Mouse (Mus musculus): ENCODE results near the gene Cdh23.

Cdh23 gene

DNA sequence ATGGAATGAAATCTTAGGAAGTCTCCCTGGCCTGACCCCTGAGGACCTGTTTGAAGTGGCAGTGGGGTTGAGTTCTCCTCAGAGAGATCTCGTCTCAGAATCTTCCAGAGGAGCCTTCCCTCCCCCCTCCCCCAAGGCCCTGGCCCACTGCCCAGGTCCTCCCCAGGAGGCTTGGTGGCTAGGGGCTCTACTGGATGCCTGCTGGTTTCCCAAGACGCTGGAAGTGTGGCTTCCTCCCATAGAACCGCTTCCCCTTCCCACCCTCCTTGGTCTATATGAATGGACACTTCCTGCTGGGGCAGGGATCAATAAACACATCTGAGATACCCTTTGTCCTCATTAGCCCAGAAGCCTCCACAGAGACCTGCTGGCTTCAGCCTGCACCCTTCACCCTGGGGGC, 345.0 kb downstream of the Cdh23 start:
- in situ Hi-C loops (cut with MboI, MseI), result loop anchor here in 1 of 2 experiments (25.0 kb wide), 1 partner anchor 764 kb away; no protein-coding TSS in a partner anchor

DNA sequence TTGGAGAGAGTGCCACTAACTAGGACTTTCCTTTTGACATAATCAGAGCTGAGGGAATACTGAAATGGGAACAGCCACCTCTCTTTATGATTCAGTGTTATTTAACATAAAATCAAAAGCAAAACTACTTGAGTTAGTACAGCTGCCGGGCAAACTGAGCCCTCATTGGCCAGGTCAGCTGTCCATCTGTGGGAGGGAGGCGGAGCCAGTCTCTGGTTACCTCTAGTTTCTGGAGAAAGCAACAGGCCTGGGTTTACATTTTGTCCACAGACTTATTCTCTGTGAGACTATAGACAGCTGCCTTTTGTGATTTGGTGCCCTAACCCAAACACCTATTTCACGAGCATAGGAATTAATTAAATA, 345.5 kb downstream of the Cdh23 start:
- in situ Hi-C loops (cut with MboI, MseI), result loop anchor here in 1 of 2 experiments (25.0 kb wide), 1 partner anchor 763 kb away; no protein-coding TSS in a partner anchor

DNA sequence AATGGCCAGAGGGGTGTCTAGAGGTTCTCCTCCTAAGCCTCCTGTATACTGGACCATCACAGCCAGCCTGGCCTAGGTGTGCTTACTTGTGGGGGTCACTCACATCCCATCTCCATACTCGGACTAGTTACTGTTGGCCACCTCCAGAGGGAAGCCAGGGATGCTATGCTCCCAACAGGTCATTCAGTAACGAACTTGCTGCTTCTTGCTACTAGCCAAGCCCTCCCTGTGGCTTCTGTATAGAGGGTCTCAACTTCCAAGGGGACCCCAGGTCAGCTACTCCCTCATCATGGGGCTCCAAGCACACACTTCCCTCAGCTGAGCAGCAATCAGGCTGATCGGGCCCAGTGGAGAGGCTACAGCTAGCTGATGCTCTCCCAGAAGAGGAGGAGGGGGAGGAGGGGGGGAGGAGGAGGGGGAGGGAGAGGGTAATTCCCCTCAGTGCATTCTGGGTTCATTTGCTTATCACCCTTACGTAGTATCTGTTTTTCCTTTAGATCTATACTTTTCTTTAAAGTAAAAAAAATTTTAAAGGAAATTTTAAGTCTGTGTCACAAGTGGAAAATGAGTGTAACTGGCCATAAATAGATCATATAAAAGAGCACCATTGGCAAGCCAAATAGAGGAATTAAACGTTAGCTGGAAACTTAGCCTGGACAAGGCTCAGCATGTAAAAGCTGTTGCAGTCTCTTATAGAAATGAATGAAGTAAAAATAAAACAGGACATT, 346.0 kb downstream of the Cdh23 start:
- in situ Hi-C loops (cut with MboI, MseI), result loop anchor here in 1 of 2 experiments (25.0 kb wide), 1 partner anchor 763 kb away; no protein-coding TSS in a partner anchor

DNA sequence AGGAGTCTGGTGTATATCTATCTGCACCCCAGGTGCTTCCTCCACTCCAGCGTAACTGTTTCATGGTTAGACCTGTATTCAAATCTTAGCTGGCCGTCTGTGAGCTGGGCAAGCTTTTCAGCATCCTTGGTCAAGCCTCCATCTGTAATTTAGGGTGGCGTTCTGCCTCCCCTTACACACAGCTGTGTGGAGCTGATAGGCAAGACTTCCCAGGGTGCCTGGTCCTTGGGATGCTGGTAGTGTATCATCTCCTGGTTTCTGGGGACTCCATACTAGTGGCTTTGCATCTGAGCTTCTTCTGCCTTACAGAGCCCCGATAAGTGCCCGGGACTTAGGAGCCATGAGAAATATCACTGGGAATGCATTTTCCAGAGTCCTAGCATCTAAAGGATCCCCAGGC, 346.6 kb downstream of the Cdh23 start:
- in situ Hi-C loops (cut with MboI, MseI), result loop anchor here in 1 of 2 experiments (5.0 to 25.0 kb wide), 3 partner anchors 33 to 1905 kb away; partner anchors contain the start of gene Tacr2

DNA sequence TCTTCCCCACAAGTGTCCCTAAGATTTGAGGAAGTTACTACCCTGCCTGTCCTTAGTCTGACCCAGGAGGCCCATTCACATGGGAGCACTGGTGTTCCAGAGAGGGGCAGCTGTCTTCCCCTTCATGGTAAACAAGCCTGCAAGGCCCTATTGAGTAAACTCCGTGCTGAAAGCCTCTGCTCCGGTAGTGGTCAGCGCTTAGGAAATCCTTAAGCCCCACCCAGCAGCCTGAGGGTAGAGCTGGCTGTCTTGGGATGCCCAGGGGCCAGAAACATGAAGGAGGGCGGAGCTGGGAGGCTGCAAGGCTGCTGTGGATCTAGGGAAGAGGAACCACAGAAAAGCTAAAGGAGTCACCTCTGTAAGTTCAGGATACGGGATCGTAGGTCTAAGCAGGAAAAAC, 347.2 kb downstream of the Cdh23 start:
- in situ Hi-C loops (cut with MboI, MseI), result loop anchor here in 1 of 2 experiments (5.0 to 10.0 kb wide), 2 partner anchors 33 to 1906 kb away; partner anchors contain the start of gene Tacr2

DNA sequence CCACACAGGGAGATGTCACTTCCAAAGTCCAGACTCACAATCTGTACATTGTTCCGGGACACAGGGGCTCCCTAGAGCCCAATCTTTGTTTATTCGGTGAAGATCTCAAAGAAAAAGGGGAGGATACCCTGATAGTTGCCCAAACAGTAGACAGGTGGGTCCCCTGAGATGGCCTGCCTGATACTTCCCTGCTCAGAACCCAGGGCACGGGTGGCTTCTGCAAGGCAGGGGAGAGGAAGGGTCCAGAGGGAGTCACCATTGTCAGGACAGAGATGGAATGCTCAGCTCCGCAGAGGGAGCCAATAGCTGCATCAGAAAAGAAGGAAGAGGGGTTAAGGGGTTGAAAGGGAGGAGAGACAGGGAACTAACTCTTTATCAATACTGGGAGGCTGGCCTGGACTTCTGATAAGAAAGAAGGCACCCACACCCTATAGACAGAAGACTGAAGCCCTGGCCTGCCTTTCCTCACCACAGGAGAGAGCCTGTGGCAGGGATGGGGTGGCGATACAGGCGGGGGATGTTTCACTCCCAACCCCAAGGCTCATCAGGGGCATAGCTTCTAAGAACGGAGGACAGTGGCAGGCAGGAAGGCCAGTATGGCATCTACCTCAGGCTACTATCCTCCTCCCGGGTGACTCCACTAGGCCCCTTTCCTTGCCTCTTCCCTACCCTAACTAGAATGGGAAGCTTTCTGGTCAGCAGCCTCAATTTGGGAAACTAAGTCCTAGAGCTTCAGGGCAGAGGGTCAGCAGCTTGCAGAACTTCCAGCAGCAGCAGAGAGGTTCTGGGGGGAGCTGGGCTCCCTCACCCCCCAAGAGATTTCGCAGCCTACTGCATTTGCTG, 348.3 kb downstream of the Cdh23 start:
- in situ Hi-C loops (cut with MboI, MseI), result loop anchor here in 1 of 2 experiments (5.0 to 10.0 kb wide), 2 partner anchors 34 to 1907 kb away; partner anchors contain the start of gene Tacr2

DNA sequence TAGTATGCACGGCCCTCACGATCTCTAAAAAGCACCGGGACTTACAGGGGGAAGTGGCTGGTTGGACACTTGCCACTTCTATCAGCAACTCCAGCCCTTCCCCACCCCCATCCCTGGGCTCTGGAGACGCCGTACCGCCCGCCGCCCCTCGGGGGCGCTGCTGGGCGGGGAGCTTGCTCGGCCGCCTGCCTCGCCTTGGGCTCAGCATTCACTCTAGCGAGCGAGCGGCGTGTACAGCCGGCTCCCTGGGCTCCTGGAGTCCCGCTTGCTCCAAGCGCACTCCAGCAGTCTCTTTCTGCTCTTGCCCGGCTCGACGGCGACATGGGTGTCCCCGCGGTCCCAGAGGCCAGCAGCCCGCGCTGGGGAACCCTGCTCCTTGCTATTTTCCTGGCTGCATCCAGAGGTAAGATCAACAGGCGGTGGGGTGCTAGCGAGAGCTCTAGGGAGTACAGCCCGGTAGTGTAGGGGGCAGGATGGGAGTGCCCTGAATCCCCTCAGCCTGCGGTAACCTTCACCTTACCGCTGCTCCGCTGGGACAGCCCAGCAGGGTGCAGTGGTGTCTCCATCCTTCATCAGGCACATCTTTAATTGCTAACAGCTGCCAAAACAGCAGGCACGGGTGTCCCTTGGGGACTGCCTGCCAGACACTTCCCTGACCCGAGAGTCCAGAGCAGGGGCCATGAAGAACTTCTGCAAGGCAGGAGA, 349.4 kb downstream of the Cdh23 start, which contains the start of gene Vsir:
Gene Vsir, plus strand, starts transcription at position 151 of the 705 bp plus-strand sequence.
- in situ Hi-C loops (cut with MboI, MseI), result loop anchor here in 1 of 2 experiments (5.0 to 10.0 kb wide), 2 partner anchors 35 to 1908 kb away; partner anchors contain the start of gene Tacr2

DNA sequence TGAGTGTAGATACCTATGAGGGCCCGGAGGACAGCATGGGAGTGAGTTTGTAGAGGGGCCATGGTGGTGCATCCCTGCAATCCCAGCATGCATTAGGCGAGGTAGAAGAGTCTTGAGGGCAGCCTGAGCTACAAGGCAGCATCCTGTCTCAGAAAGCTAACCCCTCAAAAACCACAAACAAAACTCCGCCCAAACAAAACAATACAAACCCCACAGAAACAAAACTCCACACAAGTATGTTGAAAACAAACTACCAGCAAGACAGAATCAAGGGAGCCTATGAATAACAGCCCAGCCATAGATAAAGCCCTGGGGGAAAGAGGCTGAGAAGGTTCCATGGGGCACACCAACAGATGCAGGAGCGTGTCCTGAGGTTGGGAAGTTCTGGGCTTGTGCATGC, 350.2 kb downstream of the Cdh23 start:
- in situ Hi-C loops (cut with MboI, MseI), result loop anchor here in 1 of 2 experiments (5.0 to 10.0 kb wide), 2 partner anchors 36 to 1909 kb away; partner anchors contain the start of gene Tacr2

DNA sequence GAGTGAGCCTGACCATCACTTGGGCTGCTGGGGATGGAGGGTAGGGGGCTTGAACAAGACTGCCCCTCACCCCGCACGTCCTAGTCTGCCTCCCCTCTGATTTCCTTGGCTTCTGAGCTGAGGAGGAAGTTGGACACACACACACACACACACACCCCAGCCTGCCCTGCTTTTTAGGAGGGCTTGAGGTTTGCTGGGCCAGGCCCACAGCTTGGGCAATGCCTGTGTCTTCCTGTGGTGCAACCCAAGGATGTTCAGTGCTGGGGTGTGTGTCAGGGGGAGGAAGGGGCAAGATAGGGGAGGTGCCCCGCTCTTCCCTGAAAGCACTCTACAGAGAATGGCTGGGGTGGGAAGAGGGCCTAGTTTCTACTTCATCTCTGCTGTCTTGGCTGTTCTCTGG, 352.2 kb downstream of the Cdh23 start:
- in situ Hi-C loops (cut with MboI, MseI), result loop anchor here in 1 of 2 experiments (10.0 kb wide), 1 partner anchor 1911 kb away; the partner anchor contains the start of gene Tacr2

DNA sequence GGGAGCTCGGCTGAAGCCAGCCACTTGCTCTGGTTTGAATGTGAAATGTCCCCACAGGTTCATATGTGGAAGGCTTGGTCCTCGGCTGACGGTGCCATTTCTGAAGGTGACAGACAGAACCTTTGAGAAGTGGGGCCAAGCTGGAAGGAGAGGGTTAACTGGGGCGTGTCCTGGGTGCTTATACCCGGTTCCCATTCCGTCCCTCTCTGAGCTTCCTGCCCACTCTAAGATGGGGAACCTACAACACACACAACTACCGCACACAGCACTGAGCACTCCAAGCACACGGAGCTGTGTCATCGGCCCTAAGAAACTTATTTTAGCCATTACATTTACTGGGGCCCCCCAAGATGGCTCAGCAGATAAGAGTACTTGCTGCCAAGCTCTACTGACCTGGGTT, 354.8 kb downstream of the Cdh23 start:
- in situ Hi-C loops (cut with MboI, MseI), result loop anchor here in 1 of 2 experiments (10.0 kb wide), 1 partner anchor 1913 kb away; the partner anchor contains the start of gene Tacr2

DNA sequence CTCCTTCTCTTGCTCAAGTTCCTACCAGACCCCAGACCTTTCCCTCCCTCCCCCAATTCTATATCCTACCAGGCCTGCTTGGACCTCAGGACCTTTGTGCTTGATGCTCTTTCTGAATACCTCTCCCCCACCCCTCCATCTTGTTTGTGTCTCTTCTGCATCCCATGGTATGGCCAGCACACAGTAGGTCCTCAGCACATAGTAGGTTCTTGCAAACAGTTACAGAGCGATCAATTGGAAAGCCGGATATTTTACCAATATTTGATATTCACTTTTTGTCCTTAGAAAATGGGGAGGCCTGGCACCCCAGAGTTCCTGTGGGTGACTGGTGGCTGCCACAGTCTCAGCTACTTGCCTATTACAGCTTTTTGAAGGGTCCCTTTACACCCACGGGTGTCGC, 361.3 kb downstream of the Cdh23 start:
- in situ Hi-C loops (cut with MboI, MseI), result loop anchor here in 1 of 2 experiments (10.0 kb wide), 2 partner anchors 600 to 740 kb away; no protein-coding TSS in a partner anchor

DNA sequence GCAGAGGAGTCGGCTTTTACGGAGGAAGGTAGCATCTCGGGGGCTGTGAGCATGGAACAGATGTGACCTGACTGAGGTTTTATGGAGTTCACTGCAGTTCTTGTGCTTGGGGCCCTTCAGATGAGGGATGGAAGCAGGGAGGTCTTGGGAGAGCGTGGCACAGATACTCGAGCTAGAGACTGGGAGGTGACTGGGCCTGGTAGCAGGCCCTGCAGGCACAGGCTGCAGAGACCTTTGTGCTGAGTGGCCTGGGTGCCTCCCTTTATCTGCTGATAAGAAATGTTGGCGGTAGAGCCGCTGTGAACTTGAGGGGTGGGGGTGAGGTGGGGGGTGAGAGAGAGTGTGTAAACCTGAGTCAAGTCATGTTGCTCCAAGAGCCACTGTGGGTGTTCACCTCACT, 361.7 kb downstream of the Cdh23 start:
- in situ Hi-C loops (cut with MboI, MseI), result loop anchor here in 1 of 2 experiments (10.0 kb wide), 2 partner anchors 600 to 740 kb away; no protein-coding TSS in a partner anchor

DNA sequence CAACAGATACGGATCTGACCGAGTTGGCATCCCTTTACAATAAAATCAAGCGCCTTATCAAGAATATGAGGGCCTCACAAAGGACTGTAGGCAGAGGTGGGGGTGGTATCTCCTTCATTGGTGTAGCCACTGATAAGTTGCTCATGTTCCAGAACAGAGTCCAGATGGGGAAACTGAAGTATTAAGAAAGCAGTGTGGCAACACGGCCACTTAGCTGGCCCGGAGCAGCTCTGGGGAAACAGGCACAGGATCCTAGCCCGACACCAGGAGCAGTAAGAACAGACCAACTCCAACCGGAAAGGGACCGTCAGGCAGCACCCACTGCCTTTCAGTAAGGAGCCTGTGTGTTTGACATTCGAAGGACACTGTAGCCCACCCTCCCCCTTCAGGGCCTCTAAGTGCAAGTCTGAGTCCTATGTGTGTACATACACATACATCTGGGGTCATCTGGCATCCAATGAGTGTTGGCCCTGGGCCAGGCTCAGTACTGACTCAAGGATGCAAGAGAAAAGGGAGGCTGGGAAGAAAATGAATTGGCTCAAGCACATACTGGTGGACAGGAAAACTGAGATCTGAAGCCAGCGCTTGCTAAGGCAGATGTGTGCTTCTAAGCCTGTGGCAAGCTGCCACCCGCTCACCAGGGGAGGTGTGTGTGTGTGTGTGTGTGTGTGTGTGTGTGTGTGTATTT, 367.2 kb downstream of the Cdh23 start:
- in situ Hi-C loops (cut with MboI, MseI), result no loop called here

DNA sequence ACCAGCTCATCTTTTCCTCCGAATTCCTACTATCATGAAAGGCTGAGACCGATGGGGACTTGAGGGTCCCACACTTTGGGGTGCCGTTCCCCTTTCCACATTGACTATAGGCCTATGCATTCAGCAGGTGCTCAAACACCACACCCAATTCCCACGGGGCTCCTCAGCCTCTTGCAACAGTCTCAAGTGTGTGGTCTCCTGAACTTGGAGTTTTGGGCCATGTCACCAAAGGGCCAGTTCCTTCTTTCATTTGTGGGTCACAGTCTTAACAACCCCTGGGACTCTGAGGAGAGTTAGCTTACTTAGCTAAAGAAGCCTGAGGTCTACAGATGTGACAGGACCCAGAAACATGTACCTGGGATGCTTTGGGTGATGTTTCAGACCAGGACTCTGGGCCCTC, 380.1 kb downstream of the Cdh23 start:
- in situ Hi-C loops (cut with MboI, MseI), result no loop called here

DNA sequence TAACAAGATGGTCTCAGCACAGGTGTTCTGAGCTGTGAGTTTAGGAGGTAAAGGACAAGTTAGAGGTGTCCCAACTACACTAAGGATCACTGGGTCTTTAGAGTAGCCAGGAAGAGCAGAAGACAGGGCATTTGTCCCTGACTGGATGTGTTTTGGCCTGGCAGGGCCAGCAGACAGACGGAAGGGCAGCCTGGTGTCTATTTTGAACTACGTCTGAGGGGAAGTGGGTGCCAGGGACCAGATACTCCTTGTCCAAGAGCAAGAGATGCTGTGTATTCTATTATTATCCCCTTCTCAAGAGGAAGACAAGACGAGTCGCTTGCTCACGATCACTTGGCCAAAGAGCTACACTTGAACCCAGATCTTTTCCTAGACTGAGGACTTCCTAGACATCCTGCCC, 382.7 kb downstream of the Cdh23 start:
- in situ Hi-C loops (cut with MboI, MseI), result no loop called here

DNA sequence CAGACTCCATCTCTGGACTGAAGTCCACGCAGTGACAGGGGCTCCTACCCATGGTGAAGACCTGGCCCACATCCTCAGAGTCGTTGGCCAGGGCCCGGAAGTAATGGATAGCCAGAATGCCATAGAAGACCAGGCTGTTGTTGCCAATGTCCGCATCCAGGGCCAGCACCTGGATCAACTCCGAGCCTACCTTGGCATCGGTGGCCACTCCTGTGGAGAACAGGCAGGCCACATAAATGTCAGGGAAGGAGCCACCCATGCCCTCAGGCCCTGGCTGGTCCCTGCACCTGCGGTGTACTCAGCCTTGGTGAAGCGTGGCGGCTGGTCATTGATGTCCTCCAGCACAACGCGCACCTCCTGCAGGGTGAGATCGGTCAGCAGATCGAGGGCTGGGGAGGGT, 385.7 kb downstream of the Cdh23 start:
- in situ Hi-C loops (cut with MboI, MseI), result no loop called here

DNA sequence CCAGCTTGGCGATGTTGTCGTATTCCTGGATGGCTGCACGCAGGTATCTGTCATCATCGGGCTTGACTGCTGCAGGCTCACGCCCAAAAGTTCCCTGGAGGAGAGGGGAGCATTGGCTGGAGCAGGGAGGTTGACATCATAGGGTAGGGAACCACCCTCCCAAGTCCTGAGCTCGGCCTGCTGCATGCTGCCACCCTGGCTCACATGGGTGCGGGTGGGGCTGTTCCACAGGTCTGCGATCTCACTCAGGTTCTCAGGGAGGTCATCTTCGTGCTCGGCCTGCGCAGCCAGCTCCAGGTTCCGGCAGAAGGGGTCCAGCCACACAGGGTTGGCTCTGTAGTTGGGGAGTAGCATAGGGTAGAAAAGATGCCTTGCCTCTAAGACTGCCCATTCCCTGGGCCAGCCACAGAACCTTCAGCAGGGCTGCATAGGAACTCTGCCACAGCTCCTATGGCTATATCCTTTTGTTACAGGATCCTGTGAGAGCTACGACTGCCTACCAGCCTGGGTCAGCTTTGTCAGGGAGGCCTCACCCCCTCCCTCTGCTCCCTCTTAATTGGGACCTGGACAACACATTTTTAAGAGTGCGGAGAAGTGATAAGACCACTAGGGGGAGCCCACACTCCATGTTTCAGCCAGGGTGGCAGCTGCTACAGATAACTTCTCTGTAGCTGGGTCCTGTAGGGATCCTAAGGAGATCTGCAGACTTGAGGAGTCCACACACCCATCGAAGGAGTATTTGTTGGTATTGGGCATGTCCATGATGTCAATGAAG, 391.2 kb downstream of the Cdh23 start:
- in situ Hi-C loops (cut with MboI, MseI), result loop anchor here (5.0 to 10.0 kb wide), 4 partner anchors 107 to 767 kb away; no protein-coding TSS in a partner anchor

DNA sequence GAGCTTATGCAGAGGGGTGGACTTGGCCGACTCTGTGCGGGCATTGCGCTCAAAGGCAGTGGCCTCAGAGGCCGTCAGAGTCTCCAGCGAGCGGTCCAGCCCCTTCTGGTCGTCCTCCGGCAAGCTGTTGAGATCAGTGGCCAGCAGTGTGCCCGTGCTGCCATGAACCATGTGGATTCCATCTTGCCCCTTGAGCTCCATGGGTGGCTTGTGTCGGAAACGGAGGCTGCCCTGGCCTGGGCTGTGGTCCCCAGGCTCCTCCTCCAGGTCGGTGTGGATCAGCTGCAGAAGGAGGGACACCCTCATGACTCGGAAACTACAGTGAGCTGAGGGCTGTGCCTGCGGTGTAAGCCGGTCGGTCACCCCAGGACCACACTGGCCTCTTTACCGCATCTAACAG, 392.9 kb downstream of the Cdh23 start:
- in situ Hi-C loops (cut with MboI, MseI), result loop anchor here (5.0 to 10.0 kb wide), 3 partner anchors 111 to 769 kb away; no protein-coding TSS in a partner anchor

DNA sequence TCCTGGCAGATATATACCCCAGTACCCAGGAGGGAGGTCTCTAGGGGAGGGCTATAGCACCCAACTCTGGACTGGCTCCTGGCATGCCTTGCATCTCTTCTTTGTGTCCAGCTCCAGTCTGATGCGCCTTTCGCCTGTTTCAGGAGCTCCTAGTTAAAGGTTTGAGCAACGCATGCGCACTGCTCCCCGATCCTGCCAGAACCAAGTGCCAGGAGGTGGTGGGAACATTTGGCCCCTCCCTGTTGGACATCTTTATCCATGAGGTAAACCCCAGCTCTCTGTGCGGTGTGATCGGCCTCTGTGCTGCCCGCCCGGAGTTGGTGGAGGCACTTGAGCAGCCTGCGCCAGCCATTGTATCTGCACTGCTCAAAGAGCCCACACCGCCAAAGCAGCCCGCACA, 396.7 kb downstream of the Cdh23 start:
- in situ Hi-C loops (cut with MboI, MseI), result loop anchor here (5.0 to 10.0 kb wide), 3 partner anchors 115 to 773 kb away; no protein-coding TSS in a partner anchor

Measured in T-helper 17 cell (primary cell).